Mouse (Mus musculus): ENCODE measurements around the gene Nup37. TPM values are rescaled to one million over a fixed set of nuclear protein-coding genes. Genes with fewer than 3 reads are reported as not detected.
A peak's percentile ranks its signal among the peaks of the same experiment; 100 is the strongest.

Gene Nup37
- 35.2 and 35.5 TPM in 2 replicates for polyA plus RNA-seq (2015; fragmentation: Nextera tagmentation; extraction: Ambion mirVana)

GRCm38 (mm10) chr10:88146707-88147477 is at the start of gene Nup37, which contains the start of gene Parpbp:
Gene Nup37 (plus strand): TSS chr10:88146992.
Gene Parpbp (minus strand): TSS chr10:88146941.
- H3K4me2 ChIP-seq = peak within 1 kb of the TSS; percentile 88
- H3K4me3 ChIP-seq = peak within 1 kb of the TSS; percentile 88
- under 1% methylated on average over 53 of the region's 53 CpGs for WGBS
- H3K27ac ChIP-seq (replicated peaks) = peak within 1 kb of the TSS; percentile 14; the same call in 1 of the 2 replicates
- peak within 1 kb of the TSS; percentile 90 for H3K9ac ChIP-seq
- H3K27me3 ChIP-seq (replicated peaks) = no peaks in the 10 kb centered on the region
- peaks cover 46% of the 10 kb centered on the region for H3K36me3 ChIP-seq
- H3K4me1 ChIP-seq = peaks cover 25% of the 10 kb centered on the region
- no peaks in the 10 kb centered on the region for H3K9me3 ChIP-seq
- ATAC-seq (ENCODE audit: extremely low read depth, insufficient number of reproducible peaks, low FRiP score, low TSS enrichment) = peak; percentile 93

GRCm38 (mm10) chr10:88106169-88106568 is 40.6 kb upstream of the Nup37 start:
- no peaks in the 10 kb centered on the region for H3K27me3 ChIP-seq (replicated peaks)
- peaks cover 13% of the 10 kb centered on the region for H3K36me3 ChIP-seq
- no peak overlapping the region for H3K9ac ChIP-seq
- 82% methylated on average over 2 of the region's 2 CpGs for WGBS
- ATAC-seq (ENCODE audit: extremely low read depth, insufficient number of reproducible peaks, low FRiP score, low TSS enrichment) = no peak
- no peaks in the 10 kb centered on the region for H3K4me1 ChIP-seq
- H3K9me3 ChIP-seq = no peaks in the 10 kb centered on the region
- no peak overlapping the region for H3K4me3 ChIP-seq
- H3K27ac ChIP-seq (replicated peaks) = no peak overlapping the region
- no peak overlapping the region for H3K4me2 ChIP-seq

- Histone ChIP-seq H3K27me3 (replicated peaks) (no peaks in the 10 kb centered on the region), H3K4me2 (no peak overlapping the region), H3K4me1 (no peaks in the 10 kb centered on the region), H3K27ac (replicated peaks) (no peak overlapping the region), H3K4me3 (no peak overlapping the region), H3K9me3 (no peaks in the 10 kb centered on the region), H3K36me3 (peaks cover 35% of the 10 kb centered on the region), H3K9ac (no peak overlapping the region)
- WGBS = 86% methylated on average over 2 of the region's 2 CpGs
- no peak for ATAC-seq (ENCODE audit: extremely low read depth, insufficient number of reproducible peaks, low FRiP score, low TSS enrichment)
These were observed 33.5 kb upstream of the Nup37 start for GRCm38 (mm10) chr10:88113290-88113689.

- H3K4me1 ChIP-seq = no peaks in the 10 kb centered on the region
- ATAC-seq (ENCODE audit: extremely low read depth, insufficient number of reproducible peaks, low FRiP score, low TSS enrichment) = no peak
These were observed 27.1 kb upstream of the Nup37 start for GRCm38 (mm10) chr10:88119721-88120120.

GRCm38 (mm10) chr10:88135630-88136029 is 11.2 kb upstream of the Nup37 start:
- no peak overlapping the region for H3K27ac ChIP-seq (replicated peaks)
- no peaks in the 10 kb centered on the region for H3K4me1 ChIP-seq
- WGBS = 95% methylated on average over 16 of the region's 16 CpGs
- no peak for ATAC-seq (ENCODE audit: extremely low read depth, insufficient number of reproducible peaks, low FRiP score, low TSS enrichment)
- no peaks in the 10 kb centered on the region for H3K9me3 ChIP-seq
- H3K4me2 ChIP-seq = no peak overlapping the region
- H3K36me3 ChIP-seq = peaks cover 33% of the 10 kb centered on the region
- no peak overlapping the region for H3K4me3 ChIP-seq
- H3K27me3 ChIP-seq (replicated peaks) = no peaks in the 10 kb centered on the region
- H3K9ac ChIP-seq = no peak overlapping the region

More at GRCm38 (mm10) chr10:88119721-88120120, 27.1 kb upstream of the Nup37 start:
- Histone ChIP-seq H3K27ac (replicated peaks) (no peak overlapping the region), H3K9ac (no peak overlapping the region), H3K9me3 (no peaks in the 10 kb centered on the region), H3K4me2 (no peak overlapping the region), H3K36me3 (peaks cover 21% of the 10 kb centered on the region), H3K4me3 (no peak overlapping the region), H3K27me3 (replicated peaks) (no peaks in the 10 kb centered on the region)

GRCm38 (mm10) chr10:88146187-88146586 is 605 bp upstream of the Nup37 start:
- Histone ChIP-seq H3K4me2 (peak overlapping the region; percentile 88), H3K9me3 (no peaks in the 10 kb centered on the region), H3K27ac (replicated peaks) (peak overlapping the region; percentile 14; the same call in 1 of the 2 replicates), H3K27me3 (replicated peaks) (no peaks in the 10 kb centered on the region), H3K9ac (peak overlapping the region; percentile 90), H3K4me1 (peaks cover 25% of the 10 kb centered on the region), H3K4me3 (peak overlapping the region; percentile 88), H3K36me3 (peaks cover 39% of the 10 kb centered on the region)
- 19% methylated on average over 7 of the region's 7 CpGs for WGBS
- ATAC-seq (ENCODE audit: extremely low read depth, insufficient number of reproducible peaks, low FRiP score, low TSS enrichment) = no peak

GRCm38 (mm10) chr10:88150381-88150780 is 3.6 kb downstream of the Nup37 start:
- ATAC-seq (ENCODE audit: extremely low read depth, insufficient number of reproducible peaks, low FRiP score, low TSS enrichment) = no peak
- Histone ChIP-seq H3K4me2 (no peak overlapping the region), H3K9me3 (no peaks in the 10 kb centered on the region), H3K4me1 (peaks cover 17% of the 10 kb centered on the region), H3K9ac (no peak overlapping the region), H3K27ac (replicated peaks) (no peak overlapping the region), H3K36me3 (peaks cover 65% of the 10 kb centered on the region), H3K27me3 (replicated peaks) (no peaks in the 10 kb centered on the region), H3K4me3 (no peak overlapping the region)
- whole genome bisulfite sequencing = 81% methylated on average over 4 of the region's 4 CpGs

- Histone ChIP-seq H3K4me2 (no peak overlapping the region), H3K4me1 (peaks cover 7% of the 10 kb centered on the region), H3K27me3 (replicated peaks) (no peaks in the 10 kb centered on the region), H3K4me3 (no peak overlapping the region), H3K9ac (no peak overlapping the region), H3K9me3 (no peaks in the 10 kb centered on the region), H3K36me3 (peaks cover 72% of the 10 kb centered on the region), H3K27ac (replicated peaks) (no peak overlapping the region)
- 70% methylated on average over 6 of the region's 6 CpGs for WGBS
- no peak for ATAC-seq (ENCODE audit: extremely low read depth, insufficient number of reproducible peaks, low FRiP score, low TSS enrichment)
These were observed 4.9 kb downstream of the Nup37 start for GRCm38 (mm10) chr10:88151658-88152057.

- Histone ChIP-seq H3K27ac (replicated peaks) (no peak overlapping the region), H3K36me3 (peaks cover 75% of the 10 kb centered on the region), H3K4me1 (no peaks in the 10 kb centered on the region), H3K9ac (no peak overlapping the region), H3K27me3 (replicated peaks) (no peaks in the 10 kb centered on the region), H3K4me2 (no peak overlapping the region), H3K9me3 (no peaks in the 10 kb centered on the region), H3K4me3 (no peak overlapping the region)
- no peak for ATAC-seq (ENCODE audit: extremely low read depth, insufficient number of reproducible peaks, low FRiP score, low TSS enrichment)
- 97% methylated on average over 2 of the region's 2 CpGs for whole genome bisulfite sequencing
These were observed 15.3 kb downstream of the Nup37 start for GRCm38 (mm10) chr10:88162096-88162495.

GRCm38 (mm10) chr10:88162676-88163075 is 15.9 kb downstream of the Nup37 start:
- Histone ChIP-seq H3K4me3 (no peak overlapping the region), H3K9ac (no peak overlapping the region), H3K36me3 (peaks cover 71% of the 10 kb centered on the region), H3K27ac (replicated peaks) (no peak overlapping the region), H3K4me2 (no peak overlapping the region), H3K4me1 (no peaks in the 10 kb centered on the region), H3K27me3 (replicated peaks) (no peaks in the 10 kb centered on the region), H3K9me3 (no peaks in the 10 kb centered on the region)
- 96% methylated on average over 5 of the region's 5 CpGs for WGBS
- ATAC-seq (ENCODE audit: extremely low read depth, insufficient number of reproducible peaks, low FRiP score, low TSS enrichment) = no peak

GRCm38 (mm10) chr10:88166158-88166557 is 19.4 kb downstream of the Nup37 start:
- ATAC-seq (ENCODE audit: extremely low read depth, insufficient number of reproducible peaks, low FRiP score, low TSS enrichment) = no peak
- no peaks in the 10 kb centered on the region for H3K9me3 ChIP-seq
- H3K4me2 ChIP-seq = no peak overlapping the region
- 92% methylated on average over 3 of the region's 3 CpGs for whole genome bisulfite sequencing
- no peak overlapping the region for H3K4me3 ChIP-seq
- no peaks in the 10 kb centered on the region for H3K4me1 ChIP-seq
- no peaks in the 10 kb centered on the region for H3K27me3 ChIP-seq (replicated peaks)
- H3K36me3 ChIP-seq = peaks cover 43% of the 10 kb centered on the region
- H3K27ac ChIP-seq (replicated peaks) = no peak overlapping the region
- no peak overlapping the region for H3K9ac ChIP-seq

All from heart, embryonic 13.5 days (tissue).